Mouse (Mus musculus): ENCODE data around the gene Chst8. TPM values are rescaled to one million over a fixed set of nuclear protein-coding genes. Genes with fewer than 3 reads are reported as not detected.

The Chst8 gene
- polyA plus RNA-seq, 1 experiment from 2014 or later: 1.3 TPM

GRCm38 (mm10) chr7:34746586-34746985 lies 65.9 kb downstream of the Chst8 start:
- H3K27ac ChIP-seq (replicated peaks): 0 out of 2 replicates have a peak overlapping the region, but pooled peaks have one; percentile 45
- no peaks in the 10 kb centered on the region for H3K27me3 ChIP-seq (ENCODE audit: control insufficient read depth, insufficient read depth, low read length)
- TF ChIP-seq CTCF (IDR thresholded peaks at IDR 0.05; ENCODE audit: low read depth): no peak
- no peak for TF ChIP-seq EP300 (optimal IDR thresholded peaks at IDR 0.05)
- 30% methylated on average over 6 of the region's 6 CpGs for WGBS
- no peaks in the 10 kb centered on the region for H3K4me1 ChIP-seq (replicated peaks; ENCODE audit: control insufficient read depth, insufficient read depth)
- no peaks in the 10 kb centered on the region for H3K36me3 ChIP-seq (ENCODE audit: control insufficient read depth, insufficient read depth, low read length)
- ATAC-seq (ENCODE audit: low FRiP score, low TSS enrichment) (no peak), DNase-seq (ENCODE audit: low spot score) (no peak)
- no peak overlapping the region for H3K4me2 ChIP-seq (replicated peaks; ENCODE audit: low read depth)
- no peaks in the 10 kb centered on the region for H3K9me3 ChIP-seq (ENCODE audit: control insufficient read depth, low read length)
- H3K9ac ChIP-seq (ENCODE audit: low read length): no peak overlapping the region
- H3K4me3 ChIP-seq (ENCODE audit: low read depth, low read length): no peak overlapping the region

GRCm38 (mm10) chr7:34746165-34746564 lies 66.3 kb downstream of the Chst8 start:
- Histone ChIP-seq H3K9ac (ENCODE audit: low read length) (no peak overlapping the region), H3K9me3 (ENCODE audit: control insufficient read depth, low read length) (no peaks in the 10 kb centered on the region), H3K4me2 (replicated peaks; ENCODE audit: low read depth) (no peak overlapping the region), H3K4me1 (replicated peaks; ENCODE audit: control insufficient read depth, insufficient read depth) (no peaks in the 10 kb centered on the region), H3K4me3 (ENCODE audit: low read depth, low read length) (no peak overlapping the region), H3K27ac (replicated peaks) (0 out of 2 replicates have a peak overlapping the region, but pooled peaks have one; percentile 45), H3K36me3 (ENCODE audit: control insufficient read depth, insufficient read depth, low read length) (no peaks in the 10 kb centered on the region), H3K27me3 (ENCODE audit: control insufficient read depth, insufficient read depth, low read length) (no peaks in the 10 kb centered on the region)
- TF ChIP-seq CTCF (IDR thresholded peaks at IDR 0.05; ENCODE audit: low read depth): no peak
- no peak for TF ChIP-seq EP300 (optimal IDR thresholded peaks at IDR 0.05)
- no peak for DNase-seq (ENCODE audit: low spot score)
- ATAC-seq (ENCODE audit: low FRiP score, low TSS enrichment): peak; percentile 71; the same call in 1 of the 2 replicates
- WGBS: 35% methylated on average over 9 of the region's 9 CpGs

- no peak for TF ChIP-seq CTCF (IDR thresholded peaks at IDR 0.05; ENCODE audit: low read depth)
- TF ChIP-seq EP300 (optimal IDR thresholded peaks at IDR 0.05): no peak
- no peak for ATAC-seq (ENCODE audit: low FRiP score, low TSS enrichment)
Measured at GRCm38 (mm10) chr7:34745426-34745825, 67.1 kb downstream of the Chst8 start.

GRCm38 (mm10) chr7:34744994-34745393 lies 67.5 kb downstream of the Chst8 start:
- H3K36me3 ChIP-seq (ENCODE audit: control insufficient read depth, insufficient read depth, low read length): no peaks in the 10 kb centered on the region
- H3K27ac ChIP-seq (replicated peaks): no peak overlapping the region
- TF ChIP-seq EP300 (optimal IDR thresholded peaks at IDR 0.05) (no peak), CTCF (IDR thresholded peaks at IDR 0.05; ENCODE audit: low read depth) (no peak)
- H3K4me2 ChIP-seq (replicated peaks; ENCODE audit: low read depth): no peak overlapping the region
- H3K4me1 ChIP-seq (replicated peaks; ENCODE audit: control insufficient read depth, insufficient read depth): no peaks in the 10 kb centered on the region
- no peaks in the 10 kb centered on the region for H3K27me3 ChIP-seq (ENCODE audit: control insufficient read depth, insufficient read depth, low read length)
- H3K4me3 ChIP-seq (ENCODE audit: low read depth, low read length): no peak overlapping the region
- DNase-seq (ENCODE audit: low spot score) (no peak), ATAC-seq (ENCODE audit: low FRiP score, low TSS enrichment) (no peak)
- no peaks in the 10 kb centered on the region for H3K9me3 ChIP-seq (ENCODE audit: control insufficient read depth, low read length)
- WGBS: 88% methylated on average over 8 of the region's 8 CpGs
- no peak overlapping the region for H3K9ac ChIP-seq (ENCODE audit: low read length)

More at GRCm38 (mm10) chr7:34745426-34745825, 67.1 kb downstream of the Chst8 start:
- Histone ChIP-seq H3K36me3 (ENCODE audit: control insufficient read depth, insufficient read depth, low read length) (no peaks in the 10 kb centered on the region), H3K9ac (ENCODE audit: low read length) (no peak overlapping the region), H3K27me3 (ENCODE audit: control insufficient read depth, insufficient read depth, low read length) (no peaks in the 10 kb centered on the region), H3K9me3 (ENCODE audit: control insufficient read depth, low read length) (no peaks in the 10 kb centered on the region), H3K27ac (replicated peaks) (no peak overlapping the region), H3K4me3 (ENCODE audit: low read depth, low read length) (no peak overlapping the region), H3K4me1 (replicated peaks; ENCODE audit: control insufficient read depth, insufficient read depth) (no peaks in the 10 kb centered on the region), H3K4me2 (replicated peaks; ENCODE audit: low read depth) (no peak overlapping the region)
- WGBS: 71% methylated on average over 9 of the region's 9 CpGs
- DNase-seq (ENCODE audit: low spot score): no peak

- Histone ChIP-seq H3K9me3 (ENCODE audit: control insufficient read depth, low read length) (no peaks in the 10 kb centered on the region), H3K4me1 (replicated peaks; ENCODE audit: control insufficient read depth, insufficient read depth) (no peaks in the 10 kb centered on the region), H3K4me2 (replicated peaks; ENCODE audit: low read depth) (no peak overlapping the region), H3K36me3 (ENCODE audit: control insufficient read depth, insufficient read depth, low read length) (no peaks in the 10 kb centered on the region), H3K4me3 (ENCODE audit: low read depth, low read length) (no peak overlapping the region), H3K9ac (ENCODE audit: low read length) (no peak overlapping the region), H3K27ac (replicated peaks) (no peak overlapping the region), H3K27me3 (ENCODE audit: control insufficient read depth, insufficient read depth, low read length) (no peaks in the 10 kb centered on the region)
- ATAC-seq (ENCODE audit: low FRiP score, low TSS enrichment) (no peak), DNase-seq (ENCODE audit: low spot score) (no peak)
- TF ChIP-seq CTCF (IDR thresholded peaks at IDR 0.05; ENCODE audit: low read depth) (no peak), EP300 (optimal IDR thresholded peaks at IDR 0.05) (no peak)
- WGBS: 73% methylated on average over 8 of the region's 8 CpGs
Measured at GRCm38 (mm10) chr7:34743411-34744085, 69.0 kb downstream of the Chst8 start.

- WGBS: 96% methylated on average over 8 of the region's 8 CpGs
Measured at GRCm38 (mm10) chr7:34739371-34739770, 73.1 kb downstream of the Chst8 start.

More at GRCm38 (mm10) chr7:34739371-34739770, 73.1 kb downstream of the Chst8 start:
- no peaks in the 10 kb centered on the region for H3K36me3 ChIP-seq (ENCODE audit: control insufficient read depth, insufficient read depth, low read length)
- no peak overlapping the region for H3K4me3 ChIP-seq (ENCODE audit: low read depth, low read length)
- no peak overlapping the region for H3K4me2 ChIP-seq (replicated peaks; ENCODE audit: low read depth)
- no peaks in the 10 kb centered on the region for H3K9me3 ChIP-seq (ENCODE audit: control insufficient read depth, low read length)
- no peak for TF ChIP-seq EP300 (optimal IDR thresholded peaks at IDR 0.05)
- no peak overlapping the region for H3K9ac ChIP-seq (ENCODE audit: low read length)
- ATAC-seq (ENCODE audit: low FRiP score, low TSS enrichment) (no peak), DNase-seq (ENCODE audit: low spot score) (no peak)
- no peaks in the 10 kb centered on the region for H3K27me3 ChIP-seq (ENCODE audit: control insufficient read depth, insufficient read depth, low read length)
- H3K4me1 ChIP-seq (replicated peaks; ENCODE audit: control insufficient read depth, insufficient read depth): no peaks in the 10 kb centered on the region
- no peak overlapping the region for H3K27ac ChIP-seq (replicated peaks)

Data from stomach, postnatal 0 days (tissue).